Mouse (Mus musculus) cerebellum, adult 2 months (tissue): ENCODE measurements around the gene Palm2.

Experiments
- CTCF ChIP-seq: fragments of 200-500 bp; IDR thresholded peaks from 2 replicates; pipeline ENCODE4 v1.5.1; 2011; ENCODE audit warnings: low read depth, mild to moderate bottlenecking, control low read depth, low read length, moderate library complexity, borderline replicate concordance; ENCODE audit not compliant: insufficient read depth
- POLR2A ChIP-seq: fragments of 200-500 bp; IDR thresholded peaks from 2 replicates; pipeline ENCODE4 v1.6.1; 2011; ENCODE audit warnings: low read length, control low read depth, borderline replicate concordance; ENCODE audit not compliant: insufficient read depth

DNA sequence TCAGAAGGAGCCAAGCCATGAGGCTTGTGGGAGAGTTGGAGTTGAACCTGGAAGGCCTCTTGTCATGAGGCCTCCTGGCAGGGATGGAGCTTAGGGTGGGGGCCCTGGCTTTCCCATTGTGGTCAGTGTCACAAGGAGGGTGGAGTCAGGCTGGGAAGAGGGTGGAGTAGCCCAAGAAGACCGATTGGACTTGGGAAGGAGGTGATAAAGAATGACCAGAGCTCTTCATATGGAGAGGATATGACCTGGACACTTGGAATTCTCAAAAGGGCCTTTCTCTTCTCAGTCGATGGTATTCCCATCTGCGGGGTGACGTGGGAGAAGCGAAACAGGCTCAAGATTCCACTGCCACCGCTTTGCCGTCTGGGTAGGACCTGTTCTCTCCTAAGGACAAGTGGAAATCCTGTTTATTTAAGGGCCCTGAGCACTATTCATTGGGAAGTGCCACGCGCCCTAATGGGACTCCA lies 245.0 kb downstream of the Palm2 start:
- TF ChIP-seq CTCF = no peak
- no peak for TF ChIP-seq POLR2A
